Mouse (Mus musculus): Measurements from ENCODE around the gene Pdzd11.

The Pdzd11 gene

GRCm38 (mm10) chrX:100625802-100626793 is at the start of gene Pdzd11:
Pdzd11 (minus strand) TSS chrX:100626568.
- peak; percentile 83 for DNase-seq (ENCODE audit: low spot score)

GRCm38 (mm10) chrX:100664825-100665224 is 38.5 kb upstream of the Pdzd11 start:
- DNase-seq (ENCODE audit: low spot score), result no peak

- DNase-seq (ENCODE audit: low spot score), result no peak
These were observed 26.5 kb upstream of the Pdzd11 start for GRCm38 (mm10) chrX:100652848-100653247.

- DNase-seq (ENCODE audit: low spot score), result no peak
These were observed 12.1 kb upstream of the Pdzd11 start for GRCm38 (mm10) chrX:100638477-100638876.

GRCm38 (mm10) chrX:100629076-100629475 is 2.7 kb upstream of the Pdzd11 start:
- no peak for DNase-seq (ENCODE audit: low spot score)

- DNase-seq (ENCODE audit: low spot score), result no peak
These were observed 894 bp downstream of the Pdzd11 start, which contains the start of gene Kif4 for GRCm38 (mm10) chrX:100625546-100625801. Kif4 (plus strand) TSS chrX:100625737.

- DNase-seq (ENCODE audit: low spot score), result no peak
These were observed 1.2 kb downstream of the Pdzd11 start for GRCm38 (mm10) chrX:100625146-100625545.

GRCm38 (mm10) chrX:100624242-100624641 is 2.1 kb downstream of the Pdzd11 start:
- no peak for DNase-seq (ENCODE audit: low spot score)

GRCm38 (mm10) chrX:100621366-100621765 is 5.0 kb downstream of the Pdzd11 start:
- no peak for DNase-seq (ENCODE audit: low spot score)

GRCm38 (mm10) chrX:100618488-100618887 is 7.9 kb downstream of the Pdzd11 start:
- DNase-seq (ENCODE audit: low spot score), result no peak

- no peak for DNase-seq (ENCODE audit: low spot score)
These were observed 21.1 kb downstream of the Pdzd11 start, which contains the start of gene Arr3 for GRCm38 (mm10) chrX:100605314-100605713. Arr3 (plus strand) TSS chrX:100605497.

- peak; percentile 38 for DNase-seq (ENCODE audit: low spot score)
These were observed 26.6 kb downstream of the Pdzd11 start for GRCm38 (mm10) chrX:100599755-100600154.

- DNase-seq (ENCODE audit: low spot score), result peak; percentile 29
These were observed 28.9 kb downstream of the Pdzd11 start for GRCm38 (mm10) chrX:100597439-100597838.

- no peak for DNase-seq (ENCODE audit: low spot score)
These were observed 31.6 kb downstream of the Pdzd11 start, which contains the start of gene P2ry4 for GRCm38 (mm10) chrX:100594791-100595190. P2ry4 (minus strand) TSS chrX:100594869.
